Mouse (Mus musculus): Measurements from ENCODE around the gene Dbn1. TPM values are rescaled to one million over a fixed set of nuclear protein-coding genes. Genes with fewer than 3 reads are reported as not detected.

The Dbn1 gene
- not detected for polyA plus RNA-seq (2017; shearing (Covaris generic))

DNA sequence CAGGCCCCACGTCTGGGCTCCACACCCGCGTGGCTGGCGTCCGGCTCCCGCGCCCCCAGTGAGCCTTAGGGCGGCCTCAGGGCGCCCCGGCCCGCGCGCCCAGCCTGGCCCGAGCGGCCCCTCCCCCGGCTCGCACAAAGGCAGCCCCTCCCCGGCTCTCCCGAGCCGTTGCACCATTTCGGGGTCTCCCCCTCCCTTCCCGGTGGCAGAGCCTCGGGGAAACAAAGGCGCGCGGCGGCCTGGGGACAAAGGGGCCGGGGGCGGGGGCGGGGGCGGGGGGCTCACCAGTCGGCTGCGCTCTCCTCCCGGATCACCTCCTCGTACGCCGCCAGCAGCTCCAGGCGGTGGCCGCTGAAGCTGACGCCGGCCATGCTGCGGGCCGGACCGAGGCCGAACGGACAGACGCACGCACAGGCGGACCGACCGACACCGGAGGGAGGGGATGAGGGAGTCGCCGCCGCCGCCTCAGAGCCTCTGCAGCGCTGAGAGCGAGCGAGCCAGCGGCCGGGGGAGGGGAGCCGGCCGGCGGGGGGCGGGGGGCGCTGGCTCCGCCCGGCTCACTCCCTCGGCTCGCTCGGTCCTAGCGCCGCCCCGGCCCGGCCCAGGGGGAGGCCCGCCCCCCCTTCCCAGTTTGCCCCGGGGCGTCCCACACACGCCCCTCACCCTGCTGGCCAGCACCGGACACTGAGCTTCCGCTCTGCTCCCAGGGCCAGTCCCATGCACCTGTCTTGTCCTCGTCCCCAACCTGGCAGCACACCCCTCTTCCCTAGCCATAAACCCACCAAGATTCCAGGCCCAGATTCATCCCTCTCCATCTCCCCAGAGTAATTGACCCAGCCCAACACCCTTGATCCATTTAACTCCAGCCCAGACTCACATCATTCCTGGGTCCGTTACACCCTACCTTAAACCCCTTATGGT, at the start of gene Dbn1:
Gene Dbn1, minus strand, starts transcription at position 534 of the 921 bp plus-strand sequence.

GRCm38 (mm10) chr13:55536194-55537175, 48.6 kb upstream of the Dbn1 start, which contains the start of gene Ddx41:
Gene Ddx41, minus strand, starts transcription at chr13:55536658.

GRCm38 (mm10) chr13:55529198-55529915, 41.4 kb upstream of the Dbn1 start, which contains the start of gene Dok3:
Gene Dok3, minus strand, starts transcription at chr13:55529296.

DNA sequence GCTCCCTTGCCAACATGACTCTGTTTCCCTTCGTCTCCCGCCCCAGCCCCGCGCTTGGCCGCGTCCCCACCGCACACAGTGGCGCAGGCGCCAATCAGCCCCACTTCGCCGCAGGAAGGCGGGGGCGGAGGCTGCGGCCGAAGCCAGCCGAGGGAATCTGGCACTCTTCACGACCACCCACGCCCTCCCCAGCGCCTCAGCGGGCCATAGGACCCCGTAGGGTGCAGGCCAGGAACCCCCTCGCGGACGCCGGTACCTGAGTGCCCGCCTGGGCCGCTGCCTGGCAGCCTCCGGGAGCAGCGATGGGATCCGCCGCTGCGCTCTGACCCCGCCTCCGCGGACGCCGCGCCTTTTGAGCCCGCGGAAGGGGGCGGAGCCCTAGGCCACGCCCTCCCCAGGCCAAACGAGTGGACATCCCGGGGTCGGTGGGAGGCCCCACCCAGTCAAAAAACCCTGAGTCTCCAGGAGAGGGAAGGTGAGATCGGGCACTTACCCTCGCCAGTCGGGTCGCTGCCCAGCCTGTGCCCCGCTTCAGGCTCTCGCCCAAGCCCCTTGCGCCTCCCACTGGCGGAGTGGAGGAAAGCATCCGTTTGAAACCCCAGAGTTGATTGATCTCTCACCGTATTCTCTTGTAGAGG, 25.3 kb upstream of the Dbn1 start, which contains the start of gene Pdlim7:
Gene Pdlim7, minus strand, starts transcription at position 566 of the 638 bp plus-strand sequence.

DNA sequence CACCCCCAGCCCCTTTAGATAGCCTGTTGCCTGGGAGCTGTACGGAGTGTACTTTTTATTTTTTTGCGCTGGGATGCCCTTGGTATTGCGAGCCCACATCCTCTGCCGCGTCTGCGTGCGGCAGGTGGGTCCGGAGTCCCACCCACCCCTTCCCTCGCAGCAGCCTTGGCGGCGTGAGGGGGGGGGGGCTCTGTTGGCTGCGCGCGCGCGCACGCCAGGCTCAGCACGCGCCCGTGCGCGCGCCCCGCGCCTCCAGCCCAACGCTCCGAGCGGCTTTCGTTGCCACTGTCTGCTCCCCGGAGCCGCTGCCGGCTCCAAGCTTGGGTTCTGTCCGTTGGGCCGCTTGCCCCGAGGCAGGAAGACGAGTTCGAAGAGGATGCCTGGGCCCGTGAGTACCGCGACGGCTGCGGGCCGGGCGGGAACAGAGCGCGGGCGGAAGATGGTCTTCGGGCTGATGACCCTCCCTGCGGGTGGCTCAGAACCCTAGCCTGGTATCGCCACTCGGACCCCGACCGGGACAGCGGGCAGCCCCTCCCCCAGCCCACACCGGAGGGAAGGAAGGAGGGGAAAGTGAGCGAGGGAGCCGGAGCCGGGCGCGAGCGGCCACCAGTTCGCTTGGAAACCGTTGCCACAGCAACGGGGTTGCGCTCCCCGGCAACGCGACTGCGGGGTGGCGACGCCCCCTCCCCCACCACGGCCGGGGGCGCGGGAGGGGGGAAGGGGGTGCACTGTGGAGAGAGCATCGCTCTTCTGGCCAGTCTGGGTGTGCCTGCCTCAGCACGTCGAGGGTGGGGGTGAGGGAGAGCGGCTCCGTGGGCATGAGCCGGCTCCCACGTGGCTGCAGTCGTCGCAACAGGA, 23.7 kb downstream of the Dbn1 start, which contains the start of gene Prr7:
Gene Prr7, plus strand, starts transcription at position 241 of the 858 bp plus-strand sequence.

DNA sequence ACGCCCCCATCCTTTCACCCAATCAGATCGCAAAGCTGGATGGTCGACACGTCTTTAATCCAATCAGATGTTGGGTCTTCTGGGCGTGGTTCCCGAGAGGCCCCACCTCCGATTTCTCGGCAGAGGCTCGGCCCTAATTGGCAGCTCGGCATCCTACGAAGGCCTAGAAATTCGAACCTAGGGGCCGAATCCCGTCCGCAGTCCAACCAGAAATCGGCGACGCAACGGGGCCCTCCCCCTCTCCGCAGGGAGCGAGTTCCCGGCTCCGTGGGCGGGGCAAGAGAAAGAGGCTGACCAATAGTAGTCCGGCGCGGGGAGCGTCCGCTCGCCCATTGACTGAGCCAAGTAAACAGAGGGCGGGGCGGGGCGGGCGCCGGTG, 43.0 kb downstream of the Dbn1 start, which contains the start of gene Grk6:
Gene Grk6, plus strand, starts transcription at position 136 of the 379 bp plus-strand sequence.

DNA sequence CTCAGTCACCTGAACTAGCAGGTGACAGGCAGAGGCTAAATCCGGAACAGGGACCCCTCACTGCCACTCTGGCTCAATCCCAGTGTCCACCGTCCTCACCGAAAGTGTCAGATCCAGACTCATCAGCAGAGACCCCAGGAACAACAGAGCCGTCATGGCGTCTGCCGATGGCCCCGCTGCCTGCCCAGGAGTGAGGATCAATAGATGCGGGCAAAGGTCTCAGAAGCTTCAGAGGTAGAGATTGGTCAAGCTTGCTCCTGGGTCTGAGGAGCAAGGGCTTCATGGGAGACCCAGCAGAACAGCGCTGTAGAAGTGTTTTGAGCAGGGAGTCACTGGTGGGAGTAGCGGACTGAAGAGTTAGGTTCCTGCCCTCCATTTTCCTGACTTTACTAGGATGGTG, 61.3 kb downstream of the Dbn1 start, which contains the start of gene F12:
Gene F12, minus strand, starts transcription at position 181 of the 400 bp plus-strand sequence.

Other genes with a start within 250 kb of the Dbn1 start
- 399 TPM for gene Prelid1, start 167.6 kb downstream of the Dbn1 start, polyA plus RNA-seq (2017; shearing (Covaris generic))
- 21.6 TPM for gene Rab24, start 166.2 kb downstream of the Dbn1 start, polyA plus RNA-seq (2017; shearing (Covaris generic))
- gene Mxd3, start 158.3 kb downstream of the Dbn1 start, polyA plus RNA-seq (2017; shearing (Covaris generic)): 4.0 TPM
- gene Lman2, start 125.3 kb downstream of the Dbn1 start, polyA plus RNA-seq (2017; shearing (Covaris generic)): 198 TPM
- gene Rgs14, start 118.4 kb downstream of the Dbn1 start, polyA plus RNA-seq (2017; shearing (Covaris generic)): 179 TPM
- not detected for gene Slc34a1, start 89.9 kb downstream of the Dbn1 start, polyA plus RNA-seq (2017; shearing (Covaris generic))
- gene Pfn3, start 72.9 kb downstream of the Dbn1 start, polyA plus RNA-seq (2017; shearing (Covaris generic)): not detected
- gene F12, start 61.3 kb downstream of the Dbn1 start, polyA plus RNA-seq (2017; shearing (Covaris generic)): not detected
- gene Grk6, start 43.0 kb downstream of the Dbn1 start, polyA plus RNA-seq (2017; shearing (Covaris generic)): 18.2 TPM
- not detected for gene Prr7, start 23.8 kb downstream of the Dbn1 start, polyA plus RNA-seq (2017; shearing (Covaris generic))
- 16.1 TPM for gene Pdlim7, start 25.6 kb upstream of the Dbn1 start, polyA plus RNA-seq (2017; shearing (Covaris generic))
- gene Dok3, start 41.2 kb upstream of the Dbn1 start, polyA plus RNA-seq (2017; shearing (Covaris generic)): 2.6 TPM
- 101 TPM for gene Ddx41, start 48.5 kb upstream of the Dbn1 start, polyA plus RNA-seq (2017; shearing (Covaris generic))
- gene Fam193b, start 83.0 kb upstream of the Dbn1 start, polyA plus RNA-seq (2017; shearing (Covaris generic)): 30.0 TPM
- 296 TPM for gene Tmed9, start 85.6 kb upstream of the Dbn1 start, polyA plus RNA-seq (2017; shearing (Covaris generic))
- gene B4galt7, start 111.8 kb upstream of the Dbn1 start, polyA plus RNA-seq (2017; shearing (Covaris generic)): 49.6 TPM
- gene Caml, start 134.9 kb upstream of the Dbn1 start, polyA plus RNA-seq (2017; shearing (Covaris generic)): 36.6 TPM
- gene Ddx46, start 146.9 kb upstream of the Dbn1 start, polyA plus RNA-seq (2017; shearing (Covaris generic)): 68.9 TPM
- gene B230219D22Rik, start 205.0 kb upstream of the Dbn1 start, polyA plus RNA-seq (2017; shearing (Covaris generic)): 11.4 TPM
- gene Txndc15, start 226.5 kb upstream of the Dbn1 start, polyA plus RNA-seq (2017; shearing (Covaris generic)): 68.3 TPM
- gene Pcbd2, start 239.3 kb upstream of the Dbn1 start, polyA plus RNA-seq (2017; shearing (Covaris generic)): 16.4 TPM